Mouse (Mus musculus) embryonic fibroblast, embryonic 13.5 days (primary cell): ENCODE results near the gene Pdzd8.

Source experiments
- CTCF ChIP-seq: IDR thresholded peaks from 2 replicates; pipeline ENCODE4 v1.5.1; 2011; ENCODE audit warnings: mild to moderate bottlenecking, control low read depth, low read length, moderate library complexity, borderline replicate concordance; ENCODE audit not compliant: insufficient read depth
- POLR2A ChIP-seq: IDR thresholded peaks from 2 replicates; pipeline ENCODE4 v1.6.1; 2011; ENCODE audit warnings: low read depth, mild to moderate bottlenecking, control low read depth, low read length, moderate library complexity

DNA sequence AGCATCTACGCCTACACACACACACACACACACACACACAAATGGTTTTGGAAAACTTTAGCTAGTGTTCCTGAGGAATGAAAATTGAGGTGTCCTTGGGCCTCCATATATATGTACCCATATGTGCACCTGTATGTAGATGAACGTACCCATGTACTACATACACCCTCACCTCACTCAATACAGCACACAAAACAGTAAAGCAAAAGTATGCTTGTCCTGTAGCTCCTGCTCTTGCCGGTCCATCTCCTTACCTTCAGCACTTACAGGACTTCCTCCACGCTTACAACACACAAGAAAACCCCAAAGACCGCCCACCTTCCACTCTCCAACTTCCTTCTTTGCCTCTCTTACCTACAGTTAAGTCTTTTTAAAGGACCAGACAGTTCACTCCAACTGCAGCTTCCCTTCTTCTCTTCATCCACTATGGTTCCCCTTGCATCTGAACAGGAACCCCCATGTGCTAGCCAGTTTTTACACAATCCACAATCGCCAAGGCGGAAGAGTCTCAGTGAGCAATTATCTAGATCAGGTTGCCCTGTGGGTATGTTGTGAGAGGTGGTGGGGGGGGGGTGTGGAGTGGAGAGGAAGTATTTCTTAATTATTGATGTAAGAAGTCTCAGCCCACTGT lies 4.8 kb upstream of the Pdzd8 start:
- TF ChIP-seq POLR2A: no peak
- TF ChIP-seq CTCF: no peak
